Comparison of ENCODE assay signal across 21 mouse cellular contexts in genomic region chr4:81372355-81372754, GRCm38 (mm10).
DNase-seq lines count a peak whose midpoint lies in the region; ATAC-seq lines count a peak whose summit lies in the region.
"Had no signal": no experiment of that assay in that cellular context is flagged by ENCODE, and none has a peak within 500 bp of the region (broad histone marks: within the 10 kb centered on the region; RNA-seq: fewer than 3 reads in every experiment).

No protein-coding gene starts in this region.

- H3K9me3 ChIP-seq in heart, embryonic 13.5 days, result no peaks in the 10 kb centered on the region
- H3K9me3 ChIP-seq in heart, embryonic 10.5 days, result no peaks in the 10 kb centered on the region
- no peaks in the 10 kb centered on the region for H3K9me3 ChIP-seq in heart, embryonic 16.5 days (replicated peaks; ENCODE audit: control insufficient read depth, low read length)
- H3K9me3 ChIP-seq in midbrain, embryonic 16.5 days (replicated peaks; ENCODE audit: control insufficient read depth, low read length, poor library complexity, severe bottlenecking), result no peaks in the 10 kb centered on the region
- H3K9me3 ChIP-seq: embryonic facial prominence, embryonic 12.5 days; forebrain, embryonic 15.5 days; hindbrain, embryonic 15.5 days had no signal

- peak overlapping the region; percentile 30 for H3K27ac ChIP-seq in heart, embryonic 13.5 days (replicated peaks)
- H3K27ac ChIP-seq in heart, embryonic 10.5 days, result no peak overlapping the region
- H3K27ac ChIP-seq in heart, embryonic 16.5 days (ENCODE audit: low read length), result peak overlapping the region; percentile 70
- no peak overlapping the region for H3K27ac ChIP-seq in midbrain, embryonic 16.5 days (ENCODE audit: low read length)
- H3K27ac ChIP-seq: embryonic facial prominence, embryonic 12.5 days; forebrain, embryonic 15.5 days; heart, adult 2 months; hindbrain, embryonic 15.5 days had no signal

- peaks cover 51% of the 10 kb centered on the region for H3K36me3 ChIP-seq in heart, embryonic 13.5 days
- H3K36me3 ChIP-seq in heart, embryonic 10.5 days, result peaks cover 18% of the 10 kb centered on the region
- peaks cover 4% of the 10 kb centered on the region for H3K36me3 ChIP-seq in heart, embryonic 16.5 days (ENCODE audit: control insufficient read depth, insufficient read depth)
- no peaks in the 10 kb centered on the region for H3K36me3 ChIP-seq in midbrain, embryonic 16.5 days (ENCODE audit: control insufficient read depth, insufficient read depth, low read length)
- H3K36me3 ChIP-seq: forebrain, embryonic 15.5 days; G1E; hindbrain, embryonic 15.5 days had no signal

- no peaks in the 10 kb centered on the region for H3K27me3 ChIP-seq in heart, embryonic 13.5 days (replicated peaks)
- no peaks in the 10 kb centered on the region for H3K27me3 ChIP-seq in heart, embryonic 10.5 days (ENCODE audit: insufficient read depth, poor library complexity, severe bottlenecking)
- H3K27me3 ChIP-seq in heart, embryonic 16.5 days (ENCODE audit: control insufficient read depth, insufficient read depth, low read length), result no peaks in the 10 kb centered on the region
- no peaks in the 10 kb centered on the region for H3K27me3 ChIP-seq in midbrain, embryonic 16.5 days (ENCODE audit: control insufficient read depth, insufficient read depth, low read depth, low read length)
- H3K27me3 ChIP-seq: embryonic facial prominence, embryonic 12.5 days; forebrain, embryonic 15.5 days; hindbrain, embryonic 15.5 days had no signal

- no peak overlapping the region for H3K4me2 ChIP-seq in heart, embryonic 13.5 days
- no peak overlapping the region for H3K4me2 ChIP-seq in heart, embryonic 16.5 days (ENCODE audit: low read depth, low read length)
- H3K4me2 ChIP-seq in midbrain, embryonic 16.5 days (ENCODE audit: low read length), result no peak overlapping the region
- H3K4me2 ChIP-seq: embryonic facial prominence, embryonic 12.5 days; forebrain, embryonic 15.5 days; hindbrain, embryonic 15.5 days had no signal

- 53% methylated on average over 4 of the region's 4 CpGs for WGBS in heart, embryonic 13.5 days
- 75% methylated on average over 4 of the region's 4 CpGs for WGBS in heart, embryonic 10.5 days
- WGBS in heart, embryonic 16.5 days, result 53% methylated on average over 4 of the region's 4 CpGs
- WGBS in midbrain, embryonic 16.5 days, result 98% methylated on average over 4 of the region's 4 CpGs

- intact Hi-C loops in heart, postnatal 25 days (cut with DNase I), result loop anchor here (5.0 to 10.0 kb wide), 2 partner anchors 100 to 192 kb away; no protein-coding TSS in a partner anchor

- ATAC-seq in heart, embryonic 13.5 days (ENCODE audit: extremely low read depth, insufficient number of reproducible peaks, low FRiP score, low TSS enrichment), result no peak
- ATAC-seq in heart, embryonic 16.5 days (replicated peaks; ENCODE audit: extremely low read depth, insufficient read depth, low FRiP score), result peak; percentile 73; the same call in 1 of the 2 replicates
- ATAC-seq in midbrain, embryonic 16.5 days, result no peak
- ATAC-seq: CD4-positive, CD25-positive, alpha-beta regulatory T cell, adult 4 months; forebrain, embryonic 15.5 days; intestine, embryonic 16.5 days had no signal

- no peak overlapping the region for H3K9ac ChIP-seq in heart, embryonic 13.5 days
- H3K9ac ChIP-seq in heart, embryonic 16.5 days (ENCODE audit: low read length), result no peak overlapping the region
- H3K9ac ChIP-seq in midbrain, embryonic 16.5 days (ENCODE audit: low read depth, low read length), result no peak overlapping the region
- H3K9ac ChIP-seq: embryonic facial prominence, embryonic 12.5 days; forebrain, embryonic 15.5 days; hindbrain, embryonic 15.5 days had no signal

- peaks cover 12% of the 10 kb centered on the region; the same call in 1 of the 2 replicates for H3K4me1 ChIP-seq in heart, embryonic 13.5 days
- H3K4me1 ChIP-seq in heart, embryonic 10.5 days, result peaks cover 3% of the 10 kb centered on the region; the same call in 1 of the 2 replicates
- peaks cover 5% of the 10 kb centered on the region for H3K4me1 ChIP-seq in heart, embryonic 16.5 days (ENCODE audit: control insufficient read depth, insufficient read depth, low read length)
- no peaks in the 10 kb centered on the region for H3K4me1 ChIP-seq in midbrain, embryonic 16.5 days (ENCODE audit: control insufficient read depth, insufficient read depth, low read length)
- H3K4me1 ChIP-seq: embryonic facial prominence, embryonic 12.5 days; forebrain, embryonic 15.5 days; hindbrain, embryonic 15.5 days had no signal

- no peak overlapping the region for H3K4me3 ChIP-seq in heart, embryonic 13.5 days
- no peak overlapping the region for H3K4me3 ChIP-seq in heart, embryonic 10.5 days
- H3K4me3 ChIP-seq in heart, embryonic 16.5 days (ENCODE audit: low read length), result no peak overlapping the region
- H3K4me3 ChIP-seq in midbrain, embryonic 16.5 days (ENCODE audit: low read depth, low read length), result no peak overlapping the region
- H3K4me3 ChIP-seq: embryonic facial prominence, embryonic 12.5 days; forebrain, embryonic 15.5 days; heart, adult 2 months; hindbrain, embryonic 15.5 days had no signal

- DNase-seq in heart, adult 11 months, result peak; percentile 85
- DNase-seq in heart, postnatal 25 days (ENCODE audit: low spot score), result no peak
- DNase-seq in heart, embryonic 10.5 days (ENCODE audit: low spot score), result no peak
- DNase-seq in telencephalon, adult 2 months (ENCODE audit: low read depth, low spot score), result peak; percentile 6
- DNase-seq in ovary, postnatal 10 days (ENCODE audit: low spot score), result no peak
- DNase-seq: adrenal gland, postnatal 25 days; B cell, adult 2 months; cerebellum, adult 11 months; cerebellum, adult 8-10 months; gastrocnemius, postnatal 36 days; kidney, adult 2 months had no signal

Comparison
In these comparisons a context has a peak if more than half of its experiments do, and no peak if none do; other contexts are left out.
1. DNase-seq: peak in heart, adult 11 months (single experiment) and telencephalon, adult 2 months (single experiment); none in heart, postnatal 25 days (single experiment), heart, embryonic 10.5 days (single experiment) and ovary, postnatal 10 days (single experiment).
2. H3K27ac ChIP-seq: peak in heart, embryonic 13.5 days (single experiment) and heart, embryonic 16.5 days (single experiment); none in heart, embryonic 10.5 days (single experiment) and midbrain, embryonic 16.5 days (single experiment).